16 mouse cellular contexts compared by ENCODE assay signal in genomic region chr10:106376161-106376560, GRCm38 (mm10).
DNase-seq lines count a peak whose midpoint lies in the region; ATAC-seq and TF ChIP-seq lines count a peak whose summit lies in the region.
"Had no signal": no experiment of that assay in that cellular context is flagged by ENCODE, and none has a peak within 500 bp of the region (broad histone marks: within the 10 kb centered on the region; RNA-seq: fewer than 3 reads in every experiment).

No protein-coding gene starts in this region.

- no peaks in the 10 kb centered on the region for H3K9me3 ChIP-seq in forebrain, embryonic 13.5 days (replicated peaks)
- no peaks in the 10 kb centered on the region for H3K9me3 ChIP-seq in forebrain, embryonic 14.5 days (replicated peaks; ENCODE audit: control insufficient read depth, low read length)
- no peaks in the 10 kb centered on the region for H3K9me3 ChIP-seq in forebrain, embryonic 16.5 days (ENCODE audit: control insufficient read depth, low read length)
- no peaks in the 10 kb centered on the region for H3K9me3 ChIP-seq in forebrain, embryonic 12.5 days
- H3K9me3 ChIP-seq: embryonic facial prominence, embryonic 10.5 days; embryonic facial prominence, embryonic 12.5 days had no signal

- no peak for TF ChIP-seq CTCF in brain, embryonic 14.5 days (IDR thresholded peaks at IDR 0.05; ENCODE audit: borderline replicate concordance, extremely low read depth, insufficient read depth, insufficient read length)

- H3K4me1 ChIP-seq in forebrain, embryonic 13.5 days = no peaks in the 10 kb centered on the region
- H3K4me1 ChIP-seq in forebrain, embryonic 14.5 days (ENCODE audit: control insufficient read depth, insufficient read depth, low read length) = no peaks in the 10 kb centered on the region
- H3K4me1 ChIP-seq in forebrain, embryonic 16.5 days (replicated peaks; ENCODE audit: control insufficient read depth, insufficient read depth, low read length) = no peaks in the 10 kb centered on the region
- H3K4me1 ChIP-seq in forebrain, embryonic 12.5 days = no peaks in the 10 kb centered on the region
- H3K4me1 ChIP-seq: embryonic facial prominence, embryonic 10.5 days; embryonic facial prominence, embryonic 12.5 days had no signal

- no peak overlapping the region for H3K27ac ChIP-seq in forebrain, embryonic 13.5 days
- H3K27ac ChIP-seq in forebrain, embryonic 14.5 days (ENCODE audit: low read depth, low read length) = no peak overlapping the region
- no peak overlapping the region for H3K27ac ChIP-seq in forebrain, embryonic 16.5 days (ENCODE audit: low read length)
- no peak overlapping the region for H3K27ac ChIP-seq in forebrain, embryonic 12.5 days
- H3K27ac ChIP-seq: embryonic facial prominence, embryonic 10.5 days; embryonic facial prominence, embryonic 12.5 days had no signal

- 80% methylated on average over 3 of the region's 3 CpGs for WGBS in forebrain, embryonic 13.5 days
- 85% methylated on average over 3 of the region's 3 CpGs for WGBS in forebrain, embryonic 14.5 days
- 64% methylated on average over 3 of the region's 3 CpGs for WGBS in forebrain, embryonic 16.5 days
- 90% methylated on average over 3 of the region's 3 CpGs for WGBS in forebrain, embryonic 12.5 days

- TF ChIP-seq POLR2A in brain, embryonic 14.5 days (IDR thresholded peaks at IDR 0.05; ENCODE audit: borderline replicate concordance, extremely low read depth, insufficient read depth, insufficient read length, poor library complexity, severe bottlenecking) = no peak

- H3K27me3 ChIP-seq in forebrain, embryonic 13.5 days = no peaks in the 10 kb centered on the region
- no peaks in the 10 kb centered on the region for H3K27me3 ChIP-seq in forebrain, embryonic 14.5 days (replicated peaks; ENCODE audit: control insufficient read depth, insufficient read depth, low read length)
- no peaks in the 10 kb centered on the region for H3K27me3 ChIP-seq in forebrain, embryonic 16.5 days (replicated peaks; ENCODE audit: control insufficient read depth, insufficient read depth, low read length)
- no peaks in the 10 kb centered on the region for H3K27me3 ChIP-seq in forebrain, embryonic 12.5 days
- H3K27me3 ChIP-seq: CH12.LX; embryonic facial prominence, embryonic 12.5 days; Patski had no signal

- no peak for DNase-seq in forebrain, embryonic 14.5 days (ENCODE audit: low spot score)
- peak; percentile 2 for DNase-seq in brain, embryonic 14.5 days (ENCODE audit: low read depth)
- DNase-seq: adrenal gland, adult 8-10 months; adrenal gland, postnatal 14 days; adrenal gland, postnatal 36 days; B cell, adult 2 months had no signal

- no peak overlapping the region for H3K9ac ChIP-seq in forebrain, embryonic 13.5 days
- H3K9ac ChIP-seq in forebrain, embryonic 14.5 days (ENCODE audit: low read length) = no peak overlapping the region
- no peak overlapping the region for H3K9ac ChIP-seq in forebrain, embryonic 16.5 days (replicated peaks; ENCODE audit: low read depth, low read length)
- no peak overlapping the region for H3K9ac ChIP-seq in forebrain, embryonic 12.5 days
- H3K9ac ChIP-seq: embryonic facial prominence, embryonic 12.5 days had no signal

- no peak overlapping the region for H3K4me3 ChIP-seq in forebrain, embryonic 13.5 days
- no peak overlapping the region for H3K4me3 ChIP-seq in forebrain, embryonic 14.5 days (ENCODE audit: low read depth, low read length)
- H3K4me3 ChIP-seq in forebrain, embryonic 16.5 days (replicated peaks; ENCODE audit: low read length) = no peak overlapping the region
- no peak overlapping the region for H3K4me3 ChIP-seq in forebrain, embryonic 12.5 days (replicated peaks)
- H3K4me3 ChIP-seq: embryonic facial prominence, embryonic 10.5 days; embryonic facial prominence, embryonic 12.5 days had no signal

- no peaks in the 10 kb centered on the region for H3K36me3 ChIP-seq in forebrain, embryonic 13.5 days (ENCODE audit: poor library complexity, severe bottlenecking)
- H3K36me3 ChIP-seq in forebrain, embryonic 14.5 days (ENCODE audit: control insufficient read depth, insufficient read depth, low read length) = no peaks in the 10 kb centered on the region
- no peaks in the 10 kb centered on the region for H3K36me3 ChIP-seq in forebrain, embryonic 16.5 days (ENCODE audit: control insufficient read depth, insufficient read depth)
- no peaks in the 10 kb centered on the region for H3K36me3 ChIP-seq in forebrain, embryonic 12.5 days (replicated peaks)
- H3K36me3 ChIP-seq: embryonic facial prominence, embryonic 10.5 days; embryonic facial prominence, embryonic 12.5 days; G1E had no signal

- ATAC-seq in forebrain, embryonic 13.5 days = peak; percentile 58; the same call in 1 of the 2 replicates
- no peak for ATAC-seq in forebrain, embryonic 14.5 days
- ATAC-seq in forebrain, embryonic 16.5 days = peak; percentile 70
- ATAC-seq in forebrain, embryonic 12.5 days (ENCODE audit: low FRiP score) = no peak
- ATAC-seq: activated CD4-positive, CD25-positive, alpha-beta regulatory T cell, adult 4 months; CD4-positive, CD25-positive, alpha-beta regulatory T cell, adult 4 months; Patski had no signal

- no peak overlapping the region for H3K4me2 ChIP-seq in forebrain, embryonic 13.5 days
- no peak overlapping the region for H3K4me2 ChIP-seq in forebrain, embryonic 14.5 days (ENCODE audit: low read length)
- no peak overlapping the region for H3K4me2 ChIP-seq in forebrain, embryonic 16.5 days (ENCODE audit: low read length)
- H3K4me2 ChIP-seq in forebrain, embryonic 12.5 days = no peak overlapping the region
- H3K4me2 ChIP-seq: embryonic facial prominence, embryonic 12.5 days had no signal

Comparison
In these comparisons a context has a peak if more than half of its experiments do, and no peak if none do; other contexts are left out.
1. ATAC-seq: peak in forebrain, embryonic 13.5 days (single experiment) and forebrain, embryonic 16.5 days (single experiment); none in forebrain, embryonic 14.5 days (single experiment) and forebrain, embryonic 12.5 days (single experiment).